Mouse (Mus musculus) cerebellum, postnatal 36 days (tissue): ENCODE data around the gene Pigx.

Experiments
- DNase-seq, 2 experiments: peaks; one replicate each; pipeline ENCODE4 v3.0.0; 2021 to 2022; ENCODE audit warnings: mixed read lengths in 2 of 2

The Pigx gene

DNA sequence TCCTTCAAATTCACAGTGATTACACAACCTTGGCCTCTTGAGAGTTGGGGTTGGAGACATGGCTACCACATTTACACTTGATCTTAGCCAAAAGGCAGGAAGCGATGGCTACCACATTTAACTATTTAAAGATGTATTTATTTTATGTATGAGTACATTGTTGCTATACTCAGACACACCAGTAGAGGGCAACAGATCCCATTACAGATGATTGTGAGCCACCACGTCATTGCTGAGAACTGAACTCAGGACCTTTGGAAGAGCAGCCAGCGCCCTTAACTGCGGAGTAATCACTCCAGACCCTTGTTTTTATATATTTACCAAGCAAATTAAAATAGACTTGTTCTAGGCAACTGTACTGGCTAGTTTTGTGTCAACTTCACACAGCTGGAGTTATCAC is 57.2 kb downstream of the Pigx start:
- no peak for DNase-seq
